Mouse (Mus musculus): ENCODE data around the gene Neurod2.

Gene Neurod2

GRCm38 (mm10) chr11:98330745-98331204, 1.3 kb upstream of the Neurod2 start:
- no peak for DNase-seq

DNA sequence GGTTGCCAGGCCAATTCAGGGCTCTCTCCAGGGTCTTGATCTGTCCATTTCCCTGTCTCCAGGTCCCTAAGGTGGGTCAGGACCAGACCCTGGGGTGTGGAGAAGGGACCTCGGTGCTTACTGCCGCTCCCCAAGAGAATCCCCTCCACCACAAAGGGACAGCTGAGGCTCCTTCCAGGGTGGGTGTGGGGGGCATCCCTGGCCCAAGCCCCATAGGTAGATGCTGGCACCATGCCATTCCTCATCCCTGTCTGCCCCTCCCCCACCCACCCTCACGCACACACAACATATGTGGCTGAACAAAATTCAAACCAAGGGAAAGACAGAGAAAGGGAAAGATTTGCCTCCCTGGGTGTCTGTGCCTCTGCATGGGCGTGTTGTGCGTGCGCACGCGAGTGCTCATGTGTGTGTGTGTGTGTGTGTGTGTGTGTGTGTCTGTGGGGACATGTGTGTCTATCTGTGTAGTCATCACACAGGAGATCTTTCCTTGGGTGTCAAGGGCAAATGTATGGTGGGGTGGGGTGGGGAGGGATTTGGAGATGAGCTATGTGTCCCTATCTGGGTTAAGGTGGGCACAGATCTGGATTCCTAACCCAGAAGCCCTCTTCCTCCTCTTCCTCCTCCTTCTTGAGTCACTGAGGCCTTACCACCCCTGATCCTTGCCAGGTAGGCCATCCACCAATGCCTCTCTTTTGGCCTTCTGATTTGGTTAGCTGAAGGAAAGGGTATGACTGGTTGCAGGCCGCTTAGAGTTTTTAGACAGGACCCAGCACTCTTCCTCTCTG, 704 bp upstream of the Neurod2 start:
- no peak for DNase-seq

GRCm38 (mm10) chr11:98328371-98329069, 928 bp downstream of the Neurod2 start:
- DNase-seq = no peak

GRCm38 (mm10) chr11:98328031-98328370, 1.4 kb downstream of the Neurod2 start:
- DNase-seq = peak; percentile 31

DNA sequence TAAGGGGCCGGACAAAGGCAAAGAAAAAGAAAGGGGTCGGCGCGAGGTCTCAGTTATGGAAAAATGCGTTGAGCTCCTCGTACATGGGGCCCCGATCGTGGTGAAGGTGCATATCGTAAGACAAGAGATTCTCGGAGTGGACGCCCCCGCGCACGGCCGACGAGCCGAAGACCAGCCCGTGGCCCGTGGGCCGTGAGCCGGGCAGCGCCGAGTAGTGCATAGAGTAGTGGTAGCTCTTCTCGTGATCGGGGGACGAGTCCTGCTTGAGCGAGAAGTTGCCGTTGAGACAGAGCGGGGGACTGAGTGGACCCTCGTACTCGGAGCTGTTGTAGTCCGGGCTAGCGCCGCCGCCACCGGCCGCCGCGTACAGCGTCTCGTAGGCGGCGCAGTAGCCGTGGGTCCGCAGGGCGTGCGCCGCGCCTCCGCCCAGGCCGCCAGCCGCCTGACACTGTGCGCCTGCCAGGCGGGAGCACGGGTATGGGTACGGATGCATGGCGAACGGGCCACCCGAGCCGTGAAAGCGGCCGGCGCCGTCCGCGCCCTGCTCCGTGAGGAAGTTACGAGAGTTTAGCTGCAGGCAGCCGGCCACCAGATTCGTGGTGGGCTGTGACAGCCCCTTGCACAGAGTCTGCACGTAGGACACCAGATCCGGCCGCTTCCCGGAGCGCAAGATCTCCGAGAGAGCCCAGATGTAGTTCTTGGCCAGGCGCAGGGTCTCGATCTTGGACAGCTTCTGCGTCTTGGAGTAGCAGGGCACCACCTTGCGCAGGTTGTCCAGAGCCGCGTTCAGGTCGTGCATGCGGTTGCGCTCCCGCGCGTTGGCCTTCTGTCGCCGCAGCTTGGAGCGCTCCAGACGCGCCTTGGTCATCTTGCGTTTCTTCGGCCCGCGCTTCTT, 2.1 kb downstream of the Neurod2 start:
- DNase-seq = peak; percentile 33

DNA sequence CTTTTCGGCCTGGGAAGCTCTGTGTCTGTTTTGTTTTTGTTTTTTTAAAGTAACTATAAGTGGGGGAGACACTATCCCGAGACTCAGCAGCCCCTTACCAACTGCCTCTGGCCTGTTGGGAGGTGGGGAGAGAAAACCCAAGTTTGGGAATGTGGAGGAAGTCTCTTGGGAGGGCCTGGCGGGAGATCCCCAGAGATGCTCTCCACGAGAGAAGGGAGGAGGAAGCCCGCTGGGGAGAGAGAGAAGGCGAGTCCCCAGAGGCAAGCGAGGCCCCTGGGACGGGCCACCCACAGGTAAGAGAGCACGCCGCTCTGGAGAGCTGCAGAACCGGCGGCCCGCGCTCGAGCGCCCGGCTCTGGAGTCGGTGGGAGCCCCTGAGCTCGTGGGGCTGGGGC, 2.7 kb downstream of the Neurod2 start:
- DNase-seq = no peak

GRCm38 (mm10) chr11:98325821-98326218, 3.6 kb downstream of the Neurod2 start:
- no peak for DNase-seq

- DNase-seq = no peak
Observed at GRCm38 (mm10) chr11:98325191-98325820, 4.1 kb downstream of the Neurod2 start.

- DNase-seq = peak; percentile 44
Observed at GRCm38 (mm10) chr11:98323933-98324332, 5.5 kb downstream of the Neurod2 start.

DNA sequence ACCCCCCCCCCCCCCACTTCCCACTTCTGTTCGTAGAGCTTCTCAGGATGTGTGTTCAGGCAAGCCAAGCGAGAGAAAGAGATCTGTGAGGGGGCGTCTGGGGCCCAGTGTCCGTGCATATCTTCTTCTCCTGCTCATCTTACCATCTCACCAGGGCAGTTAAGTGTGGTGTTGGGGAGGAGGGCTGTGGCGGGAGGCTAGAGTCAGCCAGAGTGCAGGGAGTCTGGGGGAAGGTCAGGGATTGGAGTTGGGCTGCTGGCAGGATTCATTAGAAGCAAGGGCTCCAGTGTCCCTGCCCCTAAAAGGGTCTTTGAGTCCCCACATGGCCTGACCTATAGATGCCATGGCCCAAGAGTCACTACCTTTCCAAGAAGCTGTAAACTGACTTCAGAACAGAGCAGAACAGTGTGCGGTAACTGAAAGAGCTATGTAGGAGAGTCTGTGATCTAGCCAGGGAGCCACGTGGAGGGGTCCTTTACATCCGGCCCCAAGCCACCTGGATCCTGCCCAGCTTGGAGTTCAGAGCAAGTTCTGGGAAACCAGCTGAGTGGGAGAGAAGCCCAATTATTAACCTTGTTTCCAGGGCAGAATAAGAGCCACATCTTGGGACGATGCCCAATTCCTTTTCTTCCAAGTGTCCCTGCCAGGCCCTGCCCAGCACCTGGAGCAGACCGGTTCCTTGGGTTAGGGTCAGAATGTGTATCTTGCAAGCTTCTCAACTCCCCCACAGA, 6.1 kb downstream of the Neurod2 start:
- no peak for DNase-seq

DNA sequence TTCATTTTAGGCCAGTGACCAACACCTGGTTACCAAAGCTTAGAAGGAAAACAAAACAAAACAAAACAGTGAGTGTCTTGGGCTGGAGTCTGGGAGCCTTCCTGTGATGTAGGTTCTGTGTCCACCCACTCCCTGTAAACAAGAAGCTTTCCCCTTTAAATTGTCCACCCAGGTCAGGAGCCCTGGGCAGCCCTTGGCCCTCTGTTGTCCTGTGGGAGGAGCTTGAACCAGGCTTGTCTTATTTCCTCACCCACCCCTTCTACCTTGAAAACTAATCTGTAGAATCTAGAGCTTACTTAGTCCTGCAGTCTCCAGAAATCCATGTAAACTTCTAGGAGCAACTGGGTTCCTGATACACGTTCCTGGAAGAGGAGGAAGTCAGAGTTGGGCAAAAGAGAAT, 7.3 kb downstream of the Neurod2 start:
- DNase-seq = no peak

DNA sequence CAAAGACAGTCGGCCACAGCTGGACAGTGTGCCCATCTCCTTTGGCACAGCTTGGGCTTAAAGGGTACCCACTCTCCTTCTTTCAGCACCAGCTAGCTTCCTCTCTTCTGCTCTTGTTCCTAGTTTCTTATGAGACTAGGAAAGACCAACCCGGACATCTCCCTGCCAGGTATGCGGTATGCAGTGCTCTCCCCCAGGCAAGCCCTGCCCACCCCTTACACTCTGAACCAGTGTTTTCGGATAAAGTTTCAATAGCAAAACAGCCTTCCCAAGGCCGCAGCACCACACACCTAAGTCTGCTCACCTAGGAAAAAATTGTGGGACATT, 7.8 kb downstream of the Neurod2 start:
- DNase-seq = no peak

DNA sequence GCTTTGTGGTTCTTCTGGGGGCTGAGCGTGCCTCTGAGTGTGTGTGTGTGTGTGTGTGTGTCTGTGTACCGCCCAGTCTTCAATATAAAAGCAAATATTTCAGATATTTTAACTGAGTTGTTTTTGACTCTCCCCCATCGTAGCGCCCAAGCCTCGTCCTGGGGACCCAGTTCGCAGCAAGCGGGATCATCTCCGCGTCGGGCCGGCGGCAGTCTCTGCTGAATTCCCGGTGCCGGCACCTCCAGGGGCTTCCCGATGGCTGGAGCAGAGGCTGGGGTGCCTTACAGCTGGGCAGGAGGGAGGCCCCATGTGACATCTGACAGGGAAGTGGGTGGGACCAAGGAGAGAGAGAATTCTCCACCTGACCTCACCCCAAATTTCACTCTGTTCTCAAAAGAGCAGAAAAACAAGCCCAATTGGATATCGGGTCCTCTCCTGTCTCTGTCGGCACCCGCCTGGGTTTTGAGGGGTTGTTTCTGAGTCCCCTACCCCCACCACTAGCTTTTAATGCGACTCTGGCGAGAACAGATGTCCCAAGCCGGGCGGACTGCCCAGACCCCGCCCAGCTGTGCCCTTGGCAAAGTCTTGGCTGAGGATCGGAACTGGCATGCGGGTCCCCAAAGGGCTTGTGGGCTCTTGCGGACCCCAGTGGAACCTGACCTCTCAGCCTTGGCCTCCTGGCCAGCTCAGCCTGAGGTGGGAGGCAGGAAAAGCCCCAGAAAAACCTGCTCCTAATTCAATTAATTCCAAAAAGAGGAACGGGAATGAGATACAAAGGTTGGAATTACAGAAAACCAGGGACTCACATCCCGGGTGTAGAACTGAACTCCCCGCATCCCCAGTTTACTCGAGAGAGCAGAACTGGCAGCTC, 8.4 kb downstream of the Neurod2 start:
- no peak for DNase-seq

DNA sequence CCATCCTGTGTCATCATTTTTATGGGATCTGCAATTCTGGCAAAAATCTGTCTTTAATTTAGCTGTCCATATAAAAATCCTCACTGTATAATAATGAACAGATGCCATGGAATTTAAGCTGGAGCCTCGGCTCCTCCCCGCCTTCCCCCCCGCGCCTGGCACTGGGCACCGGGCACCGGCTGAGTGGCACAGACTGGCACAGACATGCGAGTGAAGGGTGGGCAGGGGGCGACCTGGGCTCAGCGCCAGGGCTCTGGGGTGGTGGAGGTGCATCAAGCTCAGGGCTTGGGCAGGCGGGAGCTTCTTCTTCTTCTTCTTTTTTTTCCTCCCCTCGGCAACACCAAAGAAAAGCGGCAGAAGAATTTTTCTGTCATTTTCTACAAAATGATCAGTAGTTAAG, 9.1 kb downstream of the Neurod2 start:
- DNase-seq = no peak

DNA sequence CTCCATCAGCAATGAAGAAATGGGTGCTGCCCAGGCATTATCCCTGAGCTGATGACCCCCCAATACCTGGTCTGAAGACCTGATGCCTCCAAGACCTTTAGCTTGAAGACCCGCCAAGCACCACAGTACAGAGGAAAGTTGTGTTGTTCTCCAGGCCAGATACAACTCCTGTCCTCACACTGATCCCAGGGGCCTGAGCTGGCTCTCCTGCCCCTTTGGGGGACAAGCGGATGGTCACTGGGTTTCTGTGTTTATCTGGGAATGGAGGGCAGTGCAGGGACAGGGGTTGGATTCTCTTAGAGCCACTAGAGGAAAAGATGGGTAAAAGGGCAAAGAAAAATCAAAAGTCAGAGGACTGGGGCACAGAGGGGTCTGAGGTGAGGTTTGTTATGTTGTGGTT, 9.5 kb downstream of the Neurod2 start:
- no peak for DNase-seq

GRCm38 (mm10) chr11:98319544-98319943, 9.9 kb downstream of the Neurod2 start:
- no peak for DNase-seq

DNA sequence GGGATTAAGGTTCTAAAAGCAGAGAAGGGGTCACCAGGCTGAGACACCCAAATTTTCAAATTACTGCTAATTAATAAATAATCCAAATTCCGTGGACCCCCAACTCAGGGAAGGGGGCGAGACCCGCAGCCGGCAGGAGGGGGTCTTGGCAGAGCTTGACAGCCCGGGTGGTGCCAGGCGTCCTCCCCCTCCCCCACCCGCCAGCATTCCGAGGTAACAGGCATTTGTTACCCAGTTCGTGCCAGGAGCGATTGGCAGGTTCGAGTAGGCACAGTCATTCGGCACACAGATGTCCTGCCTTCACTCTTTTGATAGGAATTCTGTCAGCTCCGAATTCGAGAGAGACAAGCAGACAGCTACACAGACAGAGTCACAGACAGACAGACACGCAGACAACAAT, 10.3 kb downstream of the Neurod2 start:
- DNase-seq = no peak

- no peak for DNase-seq
Observed at GRCm38 (mm10) chr11:98318421-98319116, 10.9 kb downstream of the Neurod2 start.

- no peak for DNase-seq
Observed at GRCm38 (mm10) chr11:98317479-98317878, 12.0 kb downstream of the Neurod2 start.

- DNase-seq = peak; percentile 77
Observed at GRCm38 (mm10) chr11:98313790-98314323, 15.6 kb downstream of the Neurod2 start.
